Mouse (Mus musculus): ENCODE measurements around the gene Cd72. TPM values are rescaled to one million over a fixed set of nuclear protein-coding genes. Genes with fewer than 3 reads are reported as not detected.

Cd72 gene
- polyA plus RNA-seq, 1 experiment: 0.84 TPM

- H3K27ac ChIP-seq (ENCODE audit: insufficient read depth, low read length): no peak overlapping the region
- no peaks in the 10 kb centered on the region; the same call in 1 of the 2 replicates for H3K4me1 ChIP-seq (ENCODE audit: control insufficient read depth, insufficient read depth, low read length)
- H3K27me3 ChIP-seq (ENCODE audit: control insufficient read depth, insufficient read depth, low read length): no peaks in the 10 kb centered on the region
- DNase-seq: no peak
- TF ChIP-seq POLR2A (IDR thresholded peaks at IDR 0.05; ENCODE audit: borderline replicate concordance, insufficient read depth, low read length) (no peak), CTCF (IDR thresholded peaks at IDR 0.05; ENCODE audit: borderline replicate concordance, insufficient read depth, low read depth, low read length) (no peak)
- H3K4me3 ChIP-seq (replicated peaks; ENCODE audit: insufficient read depth, low read depth, low read length): no peak overlapping the region
- 56% methylated on average over 14 of the region's 14 CpGs for WGBS
Observed at GRCm38 (mm10) chr4:43425197-43425596, 29.2 kb downstream of the Cd72 start.

- TF ChIP-seq CTCF (IDR thresholded peaks at IDR 0.05; ENCODE audit: borderline replicate concordance, insufficient read depth, low read depth, low read length): no peak
- no peak for TF ChIP-seq POLR2A (IDR thresholded peaks at IDR 0.05; ENCODE audit: borderline replicate concordance, insufficient read depth, low read length)
- Histone ChIP-seq H3K27ac (ENCODE audit: insufficient read depth, low read length) (no peak overlapping the region), H3K4me1 (ENCODE audit: control insufficient read depth, insufficient read depth, low read length) (no peaks in the 10 kb centered on the region; the same call in 1 of the 2 replicates), H3K4me3 (replicated peaks; ENCODE audit: insufficient read depth, low read depth, low read length) (no peak overlapping the region), H3K27me3 (ENCODE audit: control insufficient read depth, insufficient read depth, low read length) (no peaks in the 10 kb centered on the region)
- WGBS: 83% methylated on average over 9 of the region's 9 CpGs
- peak in 1 of 2 experiments; percentile 18 for DNase-seq
Observed at GRCm38 (mm10) chr4:43424072-43424471, 30.4 kb downstream of the Cd72 start.

DNA sequence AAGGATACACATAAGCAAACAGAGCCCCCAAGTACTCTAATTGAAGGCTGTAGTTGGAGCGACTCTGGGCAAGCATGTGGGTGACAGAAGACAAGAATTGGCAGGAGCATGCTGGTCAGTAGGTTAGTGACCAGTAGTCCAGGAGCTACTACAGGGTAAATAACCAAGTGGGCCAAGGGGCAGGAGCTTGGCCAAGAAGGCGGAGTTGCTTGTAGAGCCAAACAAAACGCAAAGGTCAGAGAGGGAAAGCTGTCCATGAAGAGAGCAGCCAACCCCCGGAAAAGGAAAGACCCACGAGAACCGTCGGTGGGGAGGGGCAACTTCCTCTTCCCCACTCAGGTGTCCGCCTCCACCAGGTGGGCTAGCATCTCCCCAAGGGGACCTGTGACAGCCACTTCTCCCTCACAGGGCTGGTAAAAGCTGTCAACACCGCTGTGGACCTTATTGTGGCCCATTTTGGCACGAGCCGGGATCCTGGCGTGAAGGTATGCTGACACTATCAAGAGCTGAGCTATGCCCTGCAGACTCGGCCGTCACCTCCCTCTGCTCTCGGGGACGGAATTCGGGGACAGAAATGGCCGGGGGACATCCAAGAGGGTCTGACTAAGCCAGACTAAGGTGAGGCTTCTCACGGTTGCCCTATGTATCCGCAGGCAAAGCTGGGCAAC is 31.0 kb downstream of the Cd72 start:
- H3K27ac ChIP-seq (ENCODE audit: insufficient read depth, low read length): no peak overlapping the region
- H3K4me1 ChIP-seq (ENCODE audit: control insufficient read depth, insufficient read depth, low read length): no peaks in the 10 kb centered on the region; the same call in 1 of the 2 replicates
- WGBS: 69% methylated on average over 20 of the region's 20 CpGs
- H3K4me3 ChIP-seq (replicated peaks; ENCODE audit: insufficient read depth, low read depth, low read length): no peak overlapping the region
- H3K27me3 ChIP-seq (ENCODE audit: control insufficient read depth, insufficient read depth, low read length): no peaks in the 10 kb centered on the region
- peak in 1 of 2 experiments; percentile 19 for DNase-seq
- TF ChIP-seq CTCF (IDR thresholded peaks at IDR 0.05; ENCODE audit: borderline replicate concordance, insufficient read depth, low read depth, low read length): no peak
- TF ChIP-seq POLR2A (IDR thresholded peaks at IDR 0.05; ENCODE audit: borderline replicate concordance, insufficient read depth, low read length): no peak

DNA sequence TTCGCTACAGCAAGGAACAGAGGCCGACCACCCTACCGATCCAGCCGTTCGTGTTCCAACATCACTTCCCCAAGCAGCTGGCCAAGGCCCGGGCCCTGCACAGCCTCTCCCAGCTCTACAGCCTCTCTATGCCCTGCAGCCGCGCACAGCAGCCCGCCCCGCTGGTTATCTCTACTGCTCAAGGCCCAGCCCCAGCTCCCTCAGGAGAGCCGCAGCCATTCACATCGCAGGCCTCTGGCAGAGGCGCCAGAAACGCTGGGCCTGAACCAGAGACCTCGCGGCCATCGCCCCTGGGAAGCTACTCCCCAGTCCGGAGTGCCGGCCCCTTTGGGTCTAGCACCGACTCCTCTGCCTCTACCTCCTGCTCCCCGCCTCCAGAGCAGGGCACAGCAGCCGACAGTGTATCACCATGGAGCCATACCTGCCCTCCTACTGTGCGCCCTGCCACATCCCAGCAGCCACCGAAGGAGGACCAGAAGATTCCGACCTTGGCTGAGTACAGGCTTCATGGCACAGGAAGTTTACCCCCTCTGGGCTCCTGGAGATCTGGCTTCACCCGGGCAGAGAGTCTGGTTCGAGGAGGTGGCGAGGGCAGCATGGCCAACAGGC is 32.7 kb downstream of the Cd72 start:
- no peaks in the 10 kb centered on the region for H3K27me3 ChIP-seq (ENCODE audit: control insufficient read depth, insufficient read depth, low read length)
- no peak for DNase-seq
- no peak for TF ChIP-seq POLR2A (IDR thresholded peaks at IDR 0.05; ENCODE audit: borderline replicate concordance, insufficient read depth, low read length)
- no peak for TF ChIP-seq CTCF (IDR thresholded peaks at IDR 0.05; ENCODE audit: borderline replicate concordance, insufficient read depth, low read depth, low read length)
- no peaks in the 10 kb centered on the region; the same call in 1 of the 2 replicates for H3K4me1 ChIP-seq (ENCODE audit: control insufficient read depth, insufficient read depth, low read length)
- 79% methylated on average over 28 of the region's 28 CpGs for WGBS
- H3K4me3 ChIP-seq (replicated peaks; ENCODE audit: insufficient read depth, low read depth, low read length): no peak overlapping the region
- H3K27ac ChIP-seq (ENCODE audit: insufficient read depth, low read length): no peak overlapping the region

DNA sequence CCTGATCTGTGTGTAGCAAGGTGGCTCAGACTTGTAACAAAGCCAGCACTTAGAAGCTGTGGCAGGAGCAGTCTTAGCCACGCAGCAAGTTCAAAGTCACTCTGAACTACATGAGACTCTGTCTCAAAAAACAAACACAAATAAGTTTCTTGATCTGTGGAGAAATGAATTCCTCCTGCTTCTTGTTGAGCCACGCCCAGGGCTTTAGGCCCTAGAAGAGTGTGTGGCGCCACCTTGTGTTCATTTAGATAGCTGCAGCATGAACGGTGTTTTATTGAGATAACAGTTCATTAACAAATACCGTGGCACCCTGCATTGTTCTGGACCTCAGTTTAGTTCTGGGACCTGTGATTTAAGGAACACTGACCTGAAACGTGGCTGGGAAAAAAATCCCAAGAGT is 34.1 kb downstream of the Cd72 start:
- H3K4me3 ChIP-seq (replicated peaks; ENCODE audit: insufficient read depth, low read depth, low read length): no peak overlapping the region
- peak; percentile 79 for TF ChIP-seq CTCF (IDR thresholded peaks at IDR 0.05; ENCODE audit: borderline replicate concordance, insufficient read depth, low read depth, low read length)
- TF ChIP-seq POLR2A (IDR thresholded peaks at IDR 0.05; ENCODE audit: borderline replicate concordance, insufficient read depth, low read length): no peak
- no peaks in the 10 kb centered on the region for H3K4me1 ChIP-seq (ENCODE audit: control insufficient read depth, insufficient read depth, low read length)
- H3K27me3 ChIP-seq (ENCODE audit: control insufficient read depth, insufficient read depth, low read length): no peaks in the 10 kb centered on the region
- peak; percentile 72 to 78 for DNase-seq
- H3K27ac ChIP-seq (ENCODE audit: insufficient read depth, low read length): no peak overlapping the region
- 3% methylated on average over 6 of the region's 6 CpGs for WGBS

GRCm38 (mm10) chr4:43419801-43420281 is 34.6 kb downstream of the Cd72 start:
- WGBS: 74% methylated on average over 9 of the region's 9 CpGs
- Histone ChIP-seq H3K4me1 (ENCODE audit: control insufficient read depth, insufficient read depth, low read length) (no peaks in the 10 kb centered on the region), H3K27ac (ENCODE audit: insufficient read depth, low read length) (no peak overlapping the region), H3K4me3 (replicated peaks; ENCODE audit: insufficient read depth, low read depth, low read length) (no peak overlapping the region), H3K27me3 (ENCODE audit: control insufficient read depth, insufficient read depth, low read length) (no peaks in the 10 kb centered on the region)
- no peak for TF ChIP-seq CTCF (IDR thresholded peaks at IDR 0.05; ENCODE audit: borderline replicate concordance, insufficient read depth, low read depth, low read length)
- no peak for DNase-seq

DNA sequence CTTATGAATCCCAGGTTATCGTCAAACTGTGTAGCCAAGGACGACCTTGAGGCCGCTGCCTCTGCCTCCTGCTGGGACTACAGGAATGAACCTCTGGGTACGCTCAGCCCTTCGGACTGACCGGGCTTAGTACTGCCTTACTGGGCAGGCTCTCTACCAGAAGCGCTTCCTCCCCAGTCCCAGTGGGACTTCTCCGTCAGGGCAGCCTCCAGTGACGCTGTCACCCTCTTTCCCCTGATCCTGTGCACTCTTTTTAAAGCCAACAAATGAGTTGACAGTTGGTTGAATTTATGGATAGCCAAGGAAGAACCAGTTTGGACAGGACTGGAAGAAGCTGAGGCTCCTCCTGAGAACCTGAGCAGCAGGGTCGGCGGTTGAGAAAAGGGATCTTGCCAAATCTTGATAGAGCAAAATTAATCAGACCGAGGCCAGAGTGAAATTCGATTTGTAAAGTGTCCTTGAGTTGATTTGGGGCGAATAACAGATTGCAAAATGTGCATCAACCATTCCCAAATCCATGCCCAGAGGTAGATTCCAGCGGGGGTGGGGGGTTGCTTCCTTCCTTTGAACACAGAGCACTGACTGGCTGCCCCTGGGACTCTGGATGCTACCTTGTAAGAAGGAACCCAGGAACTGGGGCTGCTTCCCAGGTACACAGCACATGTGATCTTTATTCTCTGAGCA is 35.3 kb downstream of the Cd72 start:
- 41% methylated on average over 15 of the region's 15 CpGs for WGBS
- H3K4me1 ChIP-seq (ENCODE audit: control insufficient read depth, insufficient read depth, low read length): no peaks in the 10 kb centered on the region
- TF ChIP-seq CTCF (IDR thresholded peaks at IDR 0.05; ENCODE audit: borderline replicate concordance, insufficient read depth, low read depth, low read length) (no peak), POLR2A (IDR thresholded peaks at IDR 0.05; ENCODE audit: borderline replicate concordance, insufficient read depth, low read length) (no peak)
- H3K27ac ChIP-seq (ENCODE audit: insufficient read depth, low read length): no peak overlapping the region
- no peak overlapping the region for H3K4me3 ChIP-seq (replicated peaks; ENCODE audit: insufficient read depth, low read depth, low read length)
- no peaks in the 10 kb centered on the region for H3K27me3 ChIP-seq (ENCODE audit: control insufficient read depth, insufficient read depth, low read length)
- no peak for DNase-seq

Measured in cerebellum, adult 2 months (tissue).